Mouse (Mus musculus): ENCODE measurements around the gene C1qtnf4.

DNA sequence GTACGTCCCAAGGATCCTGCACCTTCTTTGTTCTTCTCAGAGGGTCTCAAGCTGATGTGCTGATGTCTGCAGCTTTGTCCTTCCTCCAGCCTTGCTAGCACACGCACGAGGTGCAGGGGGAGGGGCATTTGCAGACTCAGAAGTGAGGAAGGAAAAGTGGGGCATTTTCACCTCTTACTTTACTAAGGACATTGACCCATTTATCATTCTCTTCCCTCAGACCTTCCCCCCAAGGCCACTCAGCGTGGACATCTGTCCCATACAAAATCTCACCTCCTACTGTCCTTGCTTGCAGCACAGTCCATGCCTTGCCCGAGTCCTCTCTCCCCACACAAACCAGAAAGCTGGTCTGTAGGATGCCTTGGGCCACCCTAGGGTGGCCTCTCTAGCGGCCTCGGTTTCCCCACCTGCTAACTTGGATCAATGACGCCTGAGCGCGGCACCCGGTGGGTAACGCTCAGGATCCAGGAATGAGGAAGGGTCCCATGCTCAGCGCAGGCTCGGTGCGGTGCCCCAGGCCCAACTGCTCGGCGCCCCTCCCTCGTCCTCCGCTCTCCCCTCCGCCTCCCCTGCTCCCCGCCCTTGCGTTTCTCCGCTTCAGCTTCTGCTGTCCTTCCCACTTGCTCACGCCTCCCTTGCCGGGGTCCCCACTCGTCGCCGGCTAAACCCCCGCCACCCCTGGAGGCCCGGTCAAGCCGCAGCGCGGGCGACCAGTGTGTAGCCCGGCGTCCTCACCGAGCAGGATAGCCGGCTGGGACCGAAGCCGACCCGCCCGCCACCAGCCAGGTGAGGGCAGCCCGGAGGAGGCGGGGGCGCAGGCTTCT, at the start of gene C1qtnf4:
- no peak for TF ChIP-seq EP300 (IDR thresholded peaks at IDR 0.05; ENCODE audit: low read depth)
- TF ChIP-seq CTCF (IDR thresholded peaks at IDR 0.05; ENCODE audit: low read depth): no peak

Data from liver, postnatal 0 days (tissue).